Mouse (Mus musculus): ENCODE results near the gene Nos2. TPM values are rescaled to one million over a fixed set of nuclear protein-coding genes. Genes with fewer than 3 reads are reported as not detected.
"Not testable (repeated sequence)": the region's sequence is repeated elsewhere in the genome, so short reads cannot be mapped to it uniquely, and the experiment has no call there.

Gene Nos2
- total RNA-seq, 2 experiments from 2014 or later = 1.4 to 2.0 TPM

DNA sequence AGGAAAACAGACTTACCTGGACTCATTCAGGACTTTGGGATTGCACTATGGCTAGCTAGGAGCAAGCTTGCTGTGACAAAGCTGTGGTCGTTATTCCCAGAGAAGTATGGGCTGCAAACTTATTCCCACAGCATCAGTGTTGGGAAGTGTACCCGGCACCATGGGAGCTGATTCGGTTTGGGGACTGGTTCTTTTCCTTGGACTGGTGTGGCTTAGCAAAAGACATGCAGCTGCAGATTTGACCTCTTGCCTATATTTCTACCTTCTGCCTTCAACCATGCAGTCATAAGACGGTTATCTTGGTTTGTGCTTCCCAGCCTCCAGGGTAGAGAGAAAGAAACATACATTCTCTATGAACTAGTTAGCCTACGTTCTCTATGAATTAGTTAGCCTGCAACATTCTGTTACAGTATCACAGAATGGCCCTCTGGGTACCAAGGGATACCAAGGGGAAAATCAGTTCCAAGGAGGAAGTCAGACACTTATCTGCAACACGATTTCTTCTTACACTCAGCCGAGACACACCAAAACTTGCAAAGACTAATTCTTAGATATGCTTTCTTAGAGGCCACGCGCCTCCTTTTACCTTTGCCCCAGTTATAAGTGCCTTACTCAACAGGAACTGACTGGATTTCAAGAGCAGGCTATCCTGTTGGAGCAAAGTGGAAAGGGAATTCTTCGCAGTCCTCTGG lies 65.9 kb downstream of the Nos2 start:
- no peak for DNase-seq (ENCODE audit: low spot score in 2 of 2)

DNA sequence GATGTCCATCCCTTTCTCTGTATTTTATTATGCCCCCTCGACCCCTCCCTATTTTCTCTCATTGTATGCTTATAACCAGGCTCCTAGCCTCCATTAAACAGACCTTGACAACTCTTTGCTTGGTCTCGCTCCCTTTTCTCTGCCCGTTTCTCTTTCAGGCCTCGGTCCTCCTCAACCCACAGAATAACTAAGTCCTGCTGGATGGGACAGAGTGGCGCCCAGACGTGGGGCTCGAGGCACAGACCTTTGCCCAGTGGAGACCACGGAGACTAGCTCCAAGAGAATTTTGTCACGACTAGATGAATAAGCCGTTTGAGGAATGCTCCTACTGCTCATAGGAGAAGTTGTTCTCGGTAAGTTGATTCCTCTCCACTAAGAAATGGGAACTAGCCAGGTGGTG lies 68.6 kb downstream of the Nos2 start:
- DNase-seq (ENCODE audit: low spot score in 2 of 2) = not testable (repeated sequence)

DNA sequence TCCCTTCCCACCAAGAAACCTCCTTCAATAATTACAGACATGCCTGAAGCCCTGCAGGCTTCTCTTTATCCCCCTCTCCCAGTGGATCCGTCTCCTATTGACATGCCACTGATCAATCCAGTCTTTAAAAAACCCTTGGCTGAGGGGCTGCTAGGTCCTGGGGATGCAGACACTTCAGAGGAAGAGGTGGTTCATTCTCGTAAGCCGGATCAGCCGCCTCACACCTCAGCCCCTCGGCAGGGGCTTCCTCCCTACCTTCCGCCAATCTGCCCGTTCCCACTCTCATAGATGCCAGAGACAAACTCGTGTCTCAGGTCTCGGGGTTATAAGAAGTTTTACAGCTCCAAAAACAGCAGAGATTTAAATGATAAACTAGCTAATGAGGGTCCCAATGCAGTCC lies 69.5 kb downstream of the Nos2 start:
- no peak for DNase-seq (ENCODE audit: low spot score in 2 of 2)

DNA sequence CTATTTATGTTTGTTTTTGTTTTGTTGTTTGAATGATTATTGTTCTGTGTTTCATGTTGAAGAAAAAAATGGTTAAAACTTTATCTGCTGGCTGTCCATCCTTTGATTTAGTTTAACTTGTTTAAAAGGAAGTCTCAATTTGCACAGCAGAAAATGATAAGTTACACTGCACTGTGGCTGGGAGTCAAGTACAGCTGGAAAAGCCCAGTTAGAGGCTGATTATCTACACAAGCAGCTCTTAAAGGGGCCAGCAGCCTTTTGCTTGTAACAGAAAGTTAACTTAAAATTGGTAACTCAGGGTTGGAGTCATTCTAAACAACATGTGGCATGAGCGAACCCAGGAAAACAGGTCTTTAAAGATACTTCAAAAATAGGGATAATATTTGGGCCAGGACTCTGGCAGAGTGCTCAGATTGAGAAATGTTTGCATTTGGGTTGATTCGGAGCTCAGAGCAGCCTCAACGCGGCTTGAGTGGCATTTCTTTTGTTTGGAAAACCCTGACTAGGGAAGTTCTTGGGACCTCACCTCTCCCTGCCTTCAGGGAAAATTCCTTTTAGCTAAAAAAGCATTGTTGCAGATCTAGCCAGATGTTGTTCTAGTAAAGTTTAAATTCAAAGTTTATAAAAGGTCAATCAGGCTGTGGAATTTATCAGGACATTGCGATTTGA lies 70.4 kb downstream of the Nos2 start:
- DNase-seq (ENCODE audit: low spot score in 2 of 2) = not testable (repeated sequence)

DNA sequence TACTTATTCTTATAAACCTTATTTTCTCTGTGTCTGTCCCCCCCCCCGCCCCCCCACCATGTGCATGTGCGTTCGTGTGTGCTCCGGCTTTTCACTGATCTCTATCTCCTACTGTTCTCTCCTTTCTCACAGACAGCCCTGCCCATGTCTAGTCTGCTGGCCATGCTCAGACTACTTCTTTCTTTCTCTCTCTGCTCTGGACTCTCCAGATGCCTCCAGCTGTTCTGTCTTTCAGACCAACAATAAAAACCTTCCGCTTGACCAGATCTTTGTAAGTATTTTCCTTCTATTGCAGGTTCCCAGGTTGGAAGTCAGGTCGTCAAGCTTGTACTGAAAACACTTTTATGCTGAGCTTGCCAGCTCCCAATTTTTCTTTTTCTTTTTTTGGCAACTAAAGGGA lies 78.5 kb downstream of the Nos2 start:
- no peak for DNase-seq (ENCODE audit: low spot score in 2 of 2)

DNA sequence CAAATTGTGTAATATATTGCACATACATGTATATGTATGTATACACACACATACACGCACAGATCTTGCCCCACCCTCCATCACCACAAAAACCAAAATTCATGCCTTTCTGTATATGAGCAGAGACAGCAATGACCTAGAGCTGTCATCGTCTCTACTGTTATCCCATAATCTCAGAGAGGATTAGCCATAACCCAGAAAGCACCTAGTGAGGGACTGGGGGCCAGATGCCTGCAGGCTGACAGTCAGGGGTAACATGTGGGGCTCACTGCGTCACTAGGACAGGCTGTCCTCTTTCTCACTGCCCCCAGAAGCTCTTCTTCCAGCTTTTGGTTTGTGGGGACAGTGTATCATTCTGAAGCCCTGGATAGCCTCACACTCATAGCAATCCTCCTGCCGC lies 81.3 kb downstream of the Nos2 start:
- no peak for DNase-seq (ENCODE audit: low spot score in 2 of 2)

DNA sequence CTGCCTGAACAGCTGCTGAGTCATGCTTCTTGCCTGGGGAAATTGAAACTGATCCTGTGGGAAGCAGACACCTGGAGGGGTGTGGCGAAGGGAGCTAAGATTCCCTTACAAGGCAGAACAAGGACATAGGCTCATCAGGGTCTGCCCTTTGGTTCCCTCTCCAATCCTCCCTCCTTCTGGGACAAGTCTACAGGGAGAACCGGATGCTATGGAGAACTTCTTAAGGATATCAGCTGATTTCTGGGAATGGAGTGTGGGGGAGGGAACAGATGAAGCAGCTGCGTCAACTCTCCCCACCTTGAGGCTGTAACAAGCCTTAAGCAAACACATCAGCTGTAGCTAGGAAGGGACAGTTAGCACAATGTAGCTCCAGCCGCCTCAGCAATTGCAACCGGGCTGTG lies 82.0 kb downstream of the Nos2 start:
- DNase-seq (ENCODE audit: low spot score in 2 of 2) = no peak

DNA sequence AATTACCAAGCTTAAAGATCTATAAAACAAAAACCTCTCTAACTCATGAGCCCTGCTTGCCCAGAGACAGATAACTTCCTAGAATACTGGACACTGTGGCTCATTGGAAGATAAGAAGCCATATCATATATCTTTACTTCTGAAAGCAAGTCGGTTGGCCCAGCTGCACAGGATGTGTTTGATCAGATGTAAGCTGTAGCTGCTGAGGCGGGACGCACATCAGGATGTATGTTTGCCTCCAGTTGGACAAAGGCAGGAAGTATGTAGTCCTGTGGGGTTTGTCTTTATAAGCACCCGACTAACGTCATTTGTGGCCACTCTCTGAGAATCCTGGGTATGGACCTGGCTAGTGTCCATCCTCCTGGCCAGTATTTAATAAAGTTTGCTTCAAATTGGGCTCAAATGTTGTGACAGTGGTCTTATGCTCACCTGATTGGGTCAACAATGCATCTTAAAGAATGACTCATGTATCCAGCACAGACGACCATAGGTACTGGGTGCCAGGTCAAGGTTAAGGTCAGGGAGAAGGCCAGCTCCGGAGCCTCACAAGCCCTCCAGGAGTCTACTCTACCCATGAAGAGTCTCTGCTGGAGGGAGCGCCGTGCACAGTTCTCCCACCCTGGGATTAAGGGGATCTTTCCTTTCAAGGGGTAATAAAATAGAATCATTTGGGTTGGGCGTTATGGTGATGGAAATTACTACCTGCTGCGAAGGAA lies 82.6 kb downstream of the Nos2 start:
- DNase-seq (ENCODE audit: low spot score in 2 of 2) = no peak

DNA sequence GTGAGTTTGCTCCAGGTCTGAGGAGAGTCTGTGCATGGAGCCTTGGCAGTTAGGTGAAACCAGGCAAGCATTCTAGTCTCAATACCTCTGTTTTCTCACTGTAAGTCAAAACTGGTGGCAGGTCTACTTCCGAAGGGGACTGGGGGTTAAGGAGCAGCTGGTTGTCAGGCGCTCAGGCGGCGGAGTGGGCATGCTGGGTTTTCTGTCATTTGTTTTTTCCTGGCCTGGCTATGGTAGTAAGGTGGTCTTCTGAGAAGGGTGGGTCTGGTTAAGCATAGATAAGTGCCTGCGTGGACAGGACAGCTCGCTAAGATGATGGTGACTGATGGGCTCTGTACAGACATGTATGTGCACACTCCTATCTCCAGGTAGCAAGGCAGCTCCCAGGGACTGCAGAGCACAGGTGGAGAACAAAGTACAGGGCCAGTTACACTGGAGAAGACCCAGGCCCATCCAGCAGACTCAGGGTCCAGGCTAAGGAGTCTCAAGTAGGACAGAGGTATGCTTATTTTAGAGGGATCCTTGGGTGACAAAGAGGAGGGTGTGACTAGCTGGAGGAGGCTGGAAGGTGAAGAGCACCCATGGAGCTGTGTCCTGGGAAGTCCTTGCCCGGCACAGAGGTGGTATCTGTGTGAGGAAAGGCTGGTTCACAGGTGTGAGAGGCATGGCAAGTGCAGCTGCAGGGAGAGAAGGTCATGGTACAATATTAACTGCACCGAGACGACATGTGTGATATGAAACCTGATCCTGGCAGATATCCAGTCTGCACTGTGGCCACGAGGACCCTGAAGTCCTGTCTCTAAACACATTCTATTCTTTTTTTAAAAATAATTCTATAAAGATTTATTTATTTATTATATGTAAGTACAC lies 83.4 kb downstream of the Nos2 start:
- no peak for DNase-seq (ENCODE audit: low spot score in 2 of 2)

DNA sequence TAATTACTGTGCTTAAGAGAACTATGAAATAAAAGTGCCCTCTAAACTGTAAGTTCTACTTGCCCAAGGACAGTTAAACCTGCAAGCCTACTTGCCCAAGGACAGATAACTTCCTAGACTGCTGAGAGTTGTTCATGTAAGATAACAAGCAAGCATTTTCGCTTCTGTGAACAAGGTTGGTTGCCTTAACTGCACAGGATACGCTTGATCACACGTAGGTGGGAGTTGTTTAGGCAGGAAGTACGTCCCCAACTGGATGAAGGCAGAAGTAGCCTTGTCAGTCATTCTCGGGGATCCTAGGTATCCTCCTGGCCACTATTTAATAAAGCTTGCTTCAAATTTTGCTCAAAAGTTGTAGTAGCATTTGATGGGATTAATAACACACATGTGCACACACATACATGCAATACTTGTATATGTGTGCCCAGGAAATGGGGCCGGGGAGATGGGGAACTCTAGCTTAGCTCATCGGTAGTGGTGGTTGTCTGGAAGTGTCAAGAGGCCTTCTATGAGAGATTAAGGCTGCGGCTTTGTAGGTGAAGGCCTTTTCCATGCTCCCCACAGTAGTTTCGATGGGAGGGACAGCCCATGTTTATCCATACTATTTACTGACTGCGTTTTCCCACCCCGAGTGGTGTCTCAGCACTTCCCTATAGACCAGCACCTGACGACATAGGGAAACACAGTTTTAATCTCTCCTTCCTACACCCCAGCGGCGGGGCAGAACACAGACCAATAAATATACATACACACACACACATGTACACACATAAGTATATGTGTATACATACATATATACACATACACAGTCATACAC lies 85.2 kb downstream of the Nos2 start:
- DNase-seq (ENCODE audit: low spot score in 2 of 2) = no peak

DNA sequence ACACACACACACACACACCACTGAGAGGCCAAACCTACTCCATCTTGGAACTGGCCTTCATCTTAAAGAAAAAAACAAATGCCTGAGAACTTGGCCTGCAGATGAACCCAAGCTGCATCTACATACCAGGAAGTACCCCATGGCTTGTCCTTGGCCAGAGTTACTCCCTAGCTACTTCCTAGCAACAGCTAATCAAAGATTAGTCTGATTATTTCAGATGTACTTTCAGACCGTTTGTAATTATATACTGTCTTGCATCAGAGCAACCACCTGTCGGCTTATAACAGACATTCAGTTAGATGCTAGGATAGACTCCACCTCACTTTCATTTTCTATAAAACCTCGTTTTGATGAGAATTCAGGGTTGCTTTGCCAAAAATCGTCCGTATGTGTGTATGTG lies 85.8 kb downstream of the Nos2 start:
- DNase-seq (ENCODE audit: low spot score in 2 of 2) = no peak

DNA sequence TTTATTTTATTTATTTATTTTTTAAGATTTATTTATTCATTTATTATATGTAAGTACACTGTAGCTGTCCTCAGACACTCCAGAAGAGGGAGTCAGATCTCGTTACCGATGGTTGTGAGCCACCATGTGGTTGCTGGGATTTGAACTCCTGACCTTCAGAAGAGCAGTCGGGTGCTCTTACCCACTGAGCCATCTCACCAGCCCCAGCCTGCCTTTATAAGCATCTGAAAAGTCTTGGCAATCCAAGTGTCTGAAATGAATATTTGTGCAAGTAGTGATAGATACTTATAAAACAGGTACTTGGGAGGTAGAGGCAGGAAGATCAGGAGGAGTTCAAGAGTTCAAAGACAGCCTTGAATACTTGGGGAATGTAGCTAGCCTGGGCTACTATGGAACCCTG lies 86.8 kb downstream of the Nos2 start:
- not testable (repeated sequence) for DNase-seq (ENCODE audit: low spot score in 2 of 2)

DNA sequence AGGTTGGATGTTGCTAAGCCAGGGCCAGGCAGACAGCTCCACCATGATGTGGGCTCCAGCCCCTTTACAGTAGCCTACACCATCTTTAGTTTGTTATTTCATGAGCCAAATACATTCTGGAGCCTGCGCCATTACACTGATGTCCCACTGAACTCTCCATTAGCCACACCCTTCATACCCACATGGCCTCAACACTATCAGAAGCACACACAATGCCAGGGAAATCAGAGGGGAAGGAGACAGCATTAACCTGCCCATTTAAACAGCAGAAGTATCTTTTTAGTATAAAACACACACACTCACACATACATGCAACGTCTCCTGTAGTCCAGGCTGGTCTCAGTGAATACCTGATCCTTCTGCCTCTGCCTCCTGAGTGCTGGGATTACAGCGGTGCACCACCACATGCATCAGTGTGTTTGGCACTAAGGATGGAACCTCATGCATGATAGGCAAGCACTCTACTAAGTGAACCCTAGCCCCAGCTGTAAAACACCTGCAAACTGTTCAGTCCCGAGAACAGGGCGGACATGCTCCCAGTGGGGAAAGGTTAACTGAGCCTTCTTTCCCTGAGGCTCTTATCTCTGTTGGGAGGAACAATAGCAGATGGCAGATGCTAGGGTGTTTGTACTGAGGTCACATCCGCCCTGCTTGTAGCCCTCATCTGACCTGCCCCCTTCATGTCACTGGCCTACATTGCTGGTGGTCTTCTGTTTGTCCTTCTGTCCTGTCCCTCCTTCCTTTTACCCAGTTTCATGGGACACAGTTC lies 87.6 kb downstream of the Nos2 start:
- DNase-seq (ENCODE audit: low spot score in 2 of 2) = no peak

DNA sequence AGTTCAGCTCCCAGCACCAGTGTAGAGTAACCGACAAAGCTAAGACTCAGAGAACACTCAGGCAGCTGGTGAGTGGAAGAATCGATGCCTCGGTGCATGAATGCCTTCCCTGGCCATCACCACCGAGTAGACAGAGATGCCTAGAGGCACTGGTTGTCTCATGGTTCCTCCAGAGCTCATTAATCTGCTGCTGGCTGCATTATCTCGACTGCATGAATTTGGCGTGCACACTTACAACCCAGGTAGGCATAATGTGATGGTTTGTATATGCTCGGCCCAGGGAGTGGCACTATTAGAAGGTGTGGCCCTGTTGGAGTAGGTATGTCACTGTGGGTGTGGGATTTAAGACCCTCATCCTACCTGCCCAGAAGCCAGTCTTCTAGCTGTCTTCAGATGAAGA lies 88.3 kb downstream of the Nos2 start:
- DNase-seq (ENCODE audit: low spot score in 2 of 2) = no peak

Other genes with a start within 250 kb of the Nos2 start
- gene Nlk, start 223.4 kb upstream of the Nos2 start, total RNA-seq (2021) = 10 to 100 TPM; 38.3 to 41.4 TPM
- gene Ccnq, start 169.1 kb upstream of the Nos2 start, total RNA-seq (2021) = 10 to 100 TPM; 17.4 to 18.4 TPM
- 10 to 100 TPM; 19.4 to 22.0 TPM for gene Lyrm9, start 94.2 kb upstream of the Nos2 start, total RNA-seq (2021)
- gene Lgals9, start 64.2 kb downstream of the Nos2 start, total RNA-seq (2021) = 1 to 10 TPM; 7.2 to 7.4 TPM
- gene Ksr1, start 225.6 kb downstream of the Nos2 start, total RNA-seq (2021) = 100 to 1,000 TPM; 154 to 158 TPM

Measured in layer of hippocampus, postnatal 14 days (tissue).